Mouse (Mus musculus): Measurements from ENCODE around the gene Gm20517. TPM values are rescaled to one million over a fixed set of nuclear protein-coding genes. Genes with fewer than 3 reads are reported as not detected.
"Not testable (repeated sequence)": the region's sequence is repeated elsewhere in the genome, so short reads cannot be mapped to it uniquely, and the experiment has no call there.

The Gm20517 gene
- total RNA-seq, 2 experiments from 2014 or later = 5.2 to 5.5 TPM

DNA sequence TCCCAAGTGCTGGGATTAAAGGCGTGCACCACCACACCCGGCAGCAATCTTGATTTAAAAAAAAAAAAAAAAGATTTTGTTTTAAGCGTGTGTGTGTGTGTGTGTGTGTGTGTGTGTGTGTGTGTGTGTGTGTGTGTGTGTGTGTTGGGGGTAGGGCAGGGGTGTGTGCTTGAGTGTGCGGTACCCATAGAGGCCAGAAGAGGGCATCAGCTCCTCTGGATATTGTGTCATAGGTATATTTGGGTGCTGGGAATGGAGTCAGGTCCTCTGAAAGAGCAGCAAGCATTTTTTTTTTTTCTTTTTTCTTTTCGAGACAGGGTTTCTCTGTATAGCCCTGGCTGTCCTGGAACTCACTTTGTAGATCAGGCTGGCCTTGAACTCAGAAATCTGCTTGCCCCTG is 13.2 kb downstream of the Gm20517 start:
- not testable (repeated sequence) for DNase-seq (ENCODE audit: extremely low spot score in 1 of 2, low spot score in 1 of 2)

- DNase-seq (ENCODE audit: extremely low spot score in 1 of 2, low spot score in 1 of 2) = no peak
Observed at GRCm38 (mm10) chr17:47625088-47625487, 13.7 kb downstream of the Gm20517 start.

DNA sequence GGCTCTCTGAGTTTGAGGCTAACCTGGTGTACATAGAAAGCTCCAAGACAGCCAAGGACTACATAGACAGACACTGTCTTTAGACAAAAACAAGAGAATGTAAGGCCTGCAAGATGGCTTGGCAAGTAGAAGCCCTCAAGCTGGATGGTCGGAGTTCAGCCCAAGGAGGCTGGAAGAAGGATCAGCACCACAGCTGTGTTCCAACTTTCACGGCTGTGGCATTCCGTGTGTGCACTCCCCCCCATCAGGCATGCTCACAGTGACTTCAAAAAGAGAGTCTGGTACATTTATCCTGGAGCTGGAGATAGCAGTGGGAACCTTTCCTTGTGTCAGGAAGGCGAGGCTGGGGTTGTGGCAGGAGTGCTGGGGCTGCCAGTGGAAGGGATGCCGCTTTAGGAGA is 14.6 kb downstream of the Gm20517 start:
- no peak for DNase-seq (ENCODE audit: extremely low spot score in 1 of 2, low spot score in 1 of 2)

DNA sequence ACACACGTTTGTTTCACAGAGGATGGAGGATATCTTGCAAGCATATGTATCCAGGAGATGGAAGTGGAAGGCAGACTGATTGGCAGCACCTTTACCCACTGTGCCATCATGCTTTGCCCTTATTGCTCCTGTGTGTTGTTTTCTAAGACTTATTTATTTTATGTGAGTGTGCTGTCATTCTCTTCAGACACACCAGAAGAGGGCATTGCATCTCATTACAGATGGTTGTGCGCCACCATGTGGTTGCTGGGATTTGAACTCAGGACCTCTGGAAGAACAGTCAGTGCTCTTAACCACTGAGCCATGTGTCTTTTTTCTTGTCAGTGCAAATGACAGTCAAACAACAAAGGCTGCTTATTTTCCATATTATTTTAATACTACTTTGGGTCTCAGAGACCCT is 16.4 kb downstream of the Gm20517 start:
- no peak for DNase-seq (ENCODE audit: extremely low spot score in 1 of 2, low spot score in 1 of 2)

GRCm38 (mm10) chr17:47628851-47629676 is 17.7 kb downstream of the Gm20517 start:
- peak; percentile 81 to 85 for DNase-seq (ENCODE audit: extremely low spot score in 1 of 2, low spot score in 1 of 2)

GRCm38 (mm10) chr17:47629717-47630677 is 18.6 kb downstream of the Gm20517 start:
- peak in 1 of 2 experiments; percentile 18 for DNase-seq (ENCODE audit: extremely low spot score in 1 of 2, low spot score in 1 of 2)

GRCm38 (mm10) chr17:47630678-47631065 is 19.3 kb downstream of the Gm20517 start, which contains the start of gene Usp49:
TSS of gene Usp49 (plus strand) at chr17:47630690.
- no peak for DNase-seq (ENCODE audit: extremely low spot score in 1 of 2, low spot score in 1 of 2)

DNA sequence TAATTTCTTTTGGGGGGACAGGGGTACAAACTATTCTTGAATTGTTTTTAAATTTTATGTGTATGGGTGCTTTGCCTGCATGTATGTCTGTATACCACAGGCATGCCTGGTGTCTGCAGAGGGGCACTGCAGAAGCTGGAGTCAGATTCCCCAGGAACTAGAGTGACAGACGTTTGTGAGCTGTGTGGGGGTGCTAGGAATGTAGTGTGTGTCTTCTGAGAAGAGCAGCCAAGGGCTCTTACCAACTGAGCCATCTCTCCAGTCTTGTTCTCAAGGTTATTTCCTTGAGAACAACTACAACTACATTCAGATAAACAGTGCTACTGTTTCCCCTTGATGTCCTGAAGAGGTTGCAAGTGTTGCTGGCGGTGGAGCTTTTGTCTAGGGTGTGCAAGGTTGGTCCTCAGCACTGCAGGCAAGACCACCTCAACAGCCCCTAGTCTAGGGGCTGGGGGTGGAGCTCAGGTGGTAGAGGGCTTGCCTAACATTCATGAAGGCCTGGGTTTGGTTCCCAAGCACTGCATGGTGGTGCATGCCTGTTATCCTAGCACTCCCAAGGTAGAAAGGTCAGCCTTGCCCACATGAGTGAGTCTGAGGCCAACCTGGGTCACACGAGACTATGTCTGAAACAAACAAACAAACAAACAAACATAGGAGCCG is 20.9 kb downstream of the Gm20517 start:
- DNase-seq (ENCODE audit: extremely low spot score in 1 of 2, low spot score in 1 of 2) = no peak

- DNase-seq (ENCODE audit: extremely low spot score in 1 of 2, low spot score in 1 of 2) = no peak
Observed at GRCm38 (mm10) chr17:47633999-47634770, 22.8 kb downstream of the Gm20517 start.

DNA sequence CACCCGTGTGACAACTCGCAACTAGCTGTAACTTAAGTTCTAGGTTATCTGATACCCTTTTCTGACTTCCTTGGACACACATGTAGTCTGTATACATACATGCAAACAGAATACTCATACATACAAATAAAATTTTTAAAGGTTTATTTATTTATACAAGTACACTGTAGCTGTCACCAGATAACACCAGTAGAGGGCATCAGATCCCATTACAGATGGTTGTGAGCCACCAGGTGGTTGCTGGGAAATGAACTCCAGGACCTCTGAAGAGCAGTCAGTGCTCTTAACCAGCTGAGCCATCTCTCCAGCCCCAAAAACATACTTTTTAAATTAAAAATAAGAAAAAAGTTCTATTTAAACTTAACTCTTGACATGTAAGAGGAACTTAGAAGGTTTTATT is 31.6 kb downstream of the Gm20517 start:
- DNase-seq (ENCODE audit: extremely low spot score in 1 of 2, low spot score in 1 of 2) = no peak

GRCm38 (mm10) chr17:47646683-47647082 is 35.3 kb downstream of the Gm20517 start:
- DNase-seq (ENCODE audit: extremely low spot score in 1 of 2, low spot score in 1 of 2) = peak; percentile 27 to 47

GRCm38 (mm10) chr17:47648966-47649365 is 37.6 kb downstream of the Gm20517 start:
- DNase-seq (ENCODE audit: extremely low spot score in 1 of 2, low spot score in 1 of 2) = no peak

DNA sequence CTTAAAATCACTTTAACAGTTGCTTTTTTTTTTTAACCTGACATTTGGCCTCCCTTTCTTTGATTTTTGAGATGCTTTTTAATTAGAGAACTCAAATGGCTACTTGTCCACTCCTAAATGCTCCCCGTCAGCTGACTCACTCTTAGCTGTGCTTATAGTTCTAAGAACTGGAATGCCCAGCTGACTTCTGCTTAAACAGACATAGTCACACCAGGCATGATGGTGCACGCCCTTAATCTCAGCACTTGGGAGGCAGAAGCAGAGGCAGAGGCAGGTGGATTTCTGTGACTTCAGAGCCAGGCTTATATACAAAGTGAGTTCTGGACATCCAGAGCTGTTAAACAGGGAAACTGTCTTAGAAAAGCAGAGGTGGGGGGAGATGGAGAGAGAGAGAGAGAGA is 40.6 kb downstream of the Gm20517 start:
- no peak for DNase-seq (ENCODE audit: extremely low spot score in 1 of 2, low spot score in 1 of 2)

- not testable (repeated sequence) for DNase-seq (ENCODE audit: extremely low spot score in 1 of 2, low spot score in 1 of 2)
Observed at GRCm38 (mm10) chr17:47654346-47654745, 43.0 kb downstream of the Gm20517 start.

DNA sequence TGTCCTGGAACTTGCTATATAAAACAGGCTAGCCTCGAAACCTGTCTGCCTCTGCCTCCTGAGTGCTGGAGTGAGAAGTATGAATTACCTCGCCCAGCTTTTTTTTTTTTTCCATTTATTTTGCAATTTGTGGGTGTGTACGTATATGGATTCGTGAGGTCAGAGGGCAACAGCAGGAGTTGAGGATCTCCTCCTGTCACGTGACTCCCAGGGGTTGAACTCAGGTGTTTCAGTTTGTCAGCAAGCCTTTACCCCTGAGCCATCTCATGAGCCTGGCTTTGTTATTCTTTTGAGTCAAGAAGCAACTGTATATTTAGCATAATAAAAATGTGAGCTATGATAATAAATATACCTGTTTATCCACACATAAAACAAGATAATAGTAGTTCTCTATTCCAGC is 44.3 kb downstream of the Gm20517 start:
- no peak for DNase-seq (ENCODE audit: extremely low spot score in 1 of 2, low spot score in 1 of 2)

DNA sequence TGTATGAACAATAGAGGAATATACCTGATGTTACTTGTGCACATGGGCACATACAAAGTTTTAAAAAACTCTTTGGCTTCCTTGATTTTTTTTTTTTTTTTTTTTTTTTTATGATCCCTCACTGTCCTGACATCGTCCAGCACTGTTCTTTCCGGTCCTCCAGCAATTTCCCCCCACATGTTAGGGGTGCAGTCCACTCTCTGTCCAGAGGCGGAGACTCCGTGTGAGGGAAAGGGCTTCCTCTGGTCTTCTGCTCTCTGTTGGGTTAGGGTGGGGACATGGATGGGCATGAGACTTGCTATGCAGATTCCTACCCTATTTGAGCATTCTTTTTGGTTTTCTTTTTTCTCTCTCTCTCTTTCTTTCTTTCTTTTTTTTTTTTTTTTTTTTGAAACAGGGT is 46.5 kb downstream of the Gm20517 start:
- DNase-seq (ENCODE audit: extremely low spot score in 1 of 2, low spot score in 1 of 2) = no peak

DNA sequence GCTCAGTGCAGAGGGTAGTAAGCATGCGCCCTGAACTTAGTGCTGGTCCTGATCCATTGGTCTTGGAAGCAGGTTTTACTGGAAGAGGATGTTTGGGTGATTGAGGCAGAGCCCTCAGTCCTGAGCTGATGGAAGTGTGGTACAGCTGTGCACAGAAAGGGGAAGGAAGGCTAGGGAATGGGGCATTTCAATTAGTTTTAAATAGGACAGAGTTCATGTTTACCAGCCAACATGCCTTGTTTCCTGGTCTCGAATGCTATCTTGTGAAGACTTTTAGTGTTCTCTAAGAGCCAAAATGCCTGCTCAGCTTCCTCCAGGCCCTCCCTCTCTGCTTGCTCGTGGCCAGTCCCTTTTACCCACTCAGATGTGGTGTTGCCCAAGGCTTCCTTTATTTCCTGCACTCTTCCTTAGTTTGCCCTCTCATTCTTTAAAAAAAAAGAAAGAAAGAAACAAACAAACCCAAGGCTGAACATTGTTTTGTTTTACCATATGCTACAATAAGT is 47.4 kb downstream of the Gm20517 start:
- no peak for DNase-seq (ENCODE audit: extremely low spot score in 1 of 2, low spot score in 1 of 2)

DNA sequence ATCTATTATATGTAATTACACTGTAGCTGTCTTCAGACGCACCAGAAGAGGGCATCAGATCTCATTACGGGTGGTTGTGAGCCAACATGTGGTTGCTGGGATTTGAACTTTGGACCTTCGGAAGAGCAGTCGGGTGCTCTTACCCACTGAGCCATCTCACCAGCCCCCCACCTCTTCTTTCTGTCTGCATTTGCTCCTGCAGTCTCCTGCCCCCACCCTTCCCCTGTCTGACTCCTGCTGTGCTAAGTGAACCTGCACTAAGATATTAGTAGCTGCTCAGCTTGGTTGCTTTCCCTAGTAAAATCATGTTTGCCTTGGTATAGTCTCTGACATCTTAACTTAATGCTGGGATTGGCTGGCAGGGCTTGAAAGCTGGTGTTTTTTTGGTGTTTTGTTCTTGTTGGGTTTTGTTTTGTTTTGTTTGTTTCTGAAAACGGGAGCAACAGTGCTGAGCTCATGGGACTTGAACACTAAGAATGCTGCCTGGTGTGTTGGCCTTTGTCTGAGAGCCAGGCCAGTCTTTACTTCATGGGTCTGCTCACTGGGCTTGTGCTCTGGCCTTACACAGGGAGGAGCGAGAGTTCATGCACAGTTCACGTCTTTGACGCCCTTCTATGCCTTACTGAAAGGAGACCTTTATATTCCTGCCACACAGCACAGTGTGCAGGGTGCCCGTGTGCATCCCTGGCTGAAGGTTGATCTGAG is 51.8 kb downstream of the Gm20517 start:
- no peak for DNase-seq (ENCODE audit: extremely low spot score in 1 of 2, low spot score in 1 of 2)

GRCm38 (mm10) chr17:47664474-47664873 is 53.1 kb downstream of the Gm20517 start:
- DNase-seq (ENCODE audit: extremely low spot score in 1 of 2, low spot score in 1 of 2) = no peak

Data from layer of hippocampus, postnatal 25 days (tissue).